Mouse (Mus musculus): ENCODE measurements around the gene Ppox. TPM values are rescaled to one million over a fixed set of nuclear protein-coding genes. Genes with fewer than 3 reads are reported as not detected.

Ppox gene
- polyA plus RNA-seq, 1 experiment from 2014 or later, result 45.0 TPM

GRCm38 (mm10) chr1:171272086-171272485 lies 8.9 kb downstream of the Ppox start:
- Histone ChIP-seq H3K36me3 (peaks cover 54% of the 10 kb centered on the region), H3K27ac (no peak overlapping the region), H3K27me3 (no peaks in the 10 kb centered on the region), H3K4me3 (peak overlapping the region; percentile 67; the same call in 1 of the 2 replicates), H3K9me3 (no peaks in the 10 kb centered on the region), H3K9ac (peak overlapping the region; percentile 24; the same call in 1 of the 2 replicates), H3K4me1 (replicated peaks) (peaks cover 26% of the 10 kb centered on the region), H3K4me2 (peak overlapping the region; percentile 83)
- 96% methylated on average over 3 of the region's 3 CpGs for WGBS
- no peak for ATAC-seq (ENCODE audit: low FRiP score)

GRCm38 (mm10) chr1:171271622-171272021 lies 9.4 kb downstream of the Ppox start:
- ATAC-seq (ENCODE audit: low FRiP score), result no peak
- H3K4me1 ChIP-seq (replicated peaks), result peaks cover 26% of the 10 kb centered on the region
- peaks cover 50% of the 10 kb centered on the region for H3K36me3 ChIP-seq
- peak overlapping the region; percentile 67; the same call in 1 of the 2 replicates for H3K4me3 ChIP-seq
- no peak overlapping the region for H3K27ac ChIP-seq
- H3K27me3 ChIP-seq, result no peaks in the 10 kb centered on the region
- peak overlapping the region; percentile 83 for H3K4me2 ChIP-seq
- peak overlapping the region; percentile 24; the same call in 1 of the 2 replicates for H3K9ac ChIP-seq
- 71% methylated on average over 10 of the region's 10 CpGs for WGBS
- no peaks in the 10 kb centered on the region for H3K9me3 ChIP-seq

- H3K4me3 ChIP-seq, result peak overlapping the region; percentile 67
- peaks cover 26% of the 10 kb centered on the region for H3K4me1 ChIP-seq (replicated peaks)
- H3K9ac ChIP-seq, result peak overlapping the region; percentile 85
- H3K4me2 ChIP-seq, result peak overlapping the region; percentile 83
- H3K9me3 ChIP-seq, result no peaks in the 10 kb centered on the region
- no peak for ATAC-seq (ENCODE audit: low FRiP score)
- 57% methylated on average over 9 of the region's 9 CpGs for WGBS
- peaks cover 45% of the 10 kb centered on the region for H3K36me3 ChIP-seq
- 0 out of 2 replicates have a peak overlapping the region, but pooled peaks have one; percentile 1 for H3K27ac ChIP-seq
- no peaks in the 10 kb centered on the region for H3K27me3 ChIP-seq
Measured at GRCm38 (mm10) chr1:171271196-171271595, 9.8 kb downstream of the Ppox start.

DNA sequence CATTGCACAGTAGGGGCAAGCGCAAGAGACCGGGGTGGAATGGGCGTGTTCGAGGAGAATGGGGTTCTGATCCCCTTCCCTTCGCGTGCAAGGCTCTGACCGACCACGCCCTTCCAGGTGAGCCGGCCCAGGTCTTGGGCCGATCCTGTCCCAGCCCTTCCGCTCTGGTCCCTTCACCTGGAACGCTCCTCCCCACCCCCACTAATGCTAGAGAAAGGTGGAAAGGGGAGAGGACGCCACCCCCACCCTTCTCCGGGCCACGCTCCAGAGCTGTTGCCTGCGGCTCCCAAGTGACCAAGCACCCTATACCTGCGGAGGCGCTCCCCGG lies 10.4 kb downstream of the Ppox start:
- Histone ChIP-seq H3K27me3 (no peaks in the 10 kb centered on the region), H3K36me3 (peaks cover 39% of the 10 kb centered on the region), H3K9ac (peak overlapping the region; percentile 85), H3K4me2 (peak overlapping the region; percentile 83), H3K4me1 (replicated peaks) (peaks cover 26% of the 10 kb centered on the region), H3K27ac (peak overlapping the region; percentile 58), H3K4me3 (peak overlapping the region; percentile 67), H3K9me3 (no peaks in the 10 kb centered on the region)
- ATAC-seq (ENCODE audit: low FRiP score), result peak; percentile 77
- 1% methylated on average over 19 of the region's 19 CpGs for WGBS

GRCm38 (mm10) chr1:171269848-171270572 lies 11.0 kb downstream of the Ppox start, which contains the start of gene B4galt3:
Gene B4galt3, plus strand, starts transcription at chr1:171270328.
- Histone ChIP-seq H3K4me1 (replicated peaks) (peaks cover 26% of the 10 kb centered on the region), H3K9ac (peak within 1 kb of the TSS; percentile 85), H3K36me3 (peaks cover 33% of the 10 kb centered on the region), H3K27me3 (no peaks in the 10 kb centered on the region), H3K27ac (peak within 1 kb of the TSS; percentile 58), H3K9me3 (no peaks in the 10 kb centered on the region), H3K4me2 (peak within 1 kb of the TSS; percentile 83), H3K4me3 (peak within 1 kb of the TSS; percentile 67)
- peak; percentile 96 for ATAC-seq (ENCODE audit: low FRiP score)
- 3% methylated on average over 35 of the region's 36 CpGs for WGBS

DNA sequence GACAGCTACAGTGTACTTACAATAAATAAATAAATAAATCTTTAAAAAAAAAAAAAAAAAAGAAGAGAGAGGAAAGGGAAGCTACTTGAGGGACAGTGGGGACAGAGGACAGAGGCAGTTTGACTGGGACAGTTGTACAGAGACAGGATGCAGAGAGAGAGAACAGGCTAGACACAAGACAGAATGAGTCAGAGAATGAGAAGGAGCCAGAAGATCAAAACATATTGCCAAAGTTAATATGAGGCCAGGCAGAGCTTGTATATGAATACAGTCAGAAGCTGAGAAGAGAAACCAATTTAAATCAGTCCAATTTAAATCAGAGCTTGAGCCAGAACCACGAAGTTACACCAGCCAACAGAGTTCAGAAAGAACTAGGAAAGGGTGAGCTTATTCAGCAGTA lies 12.6 kb downstream of the Ppox start:
- 74% methylated on average over 1 of the region's 1 CpGs for WGBS
- Histone ChIP-seq H3K4me2 (no peak overlapping the region), H3K9me3 (no peaks in the 10 kb centered on the region), H3K4me3 (no peak overlapping the region), H3K36me3 (peaks cover 17% of the 10 kb centered on the region), H3K9ac (no peak overlapping the region), H3K27me3 (no peaks in the 10 kb centered on the region), H3K27ac (no peak overlapping the region), H3K4me1 (replicated peaks) (peaks cover 31% of the 10 kb centered on the region)
- ATAC-seq (ENCODE audit: low FRiP score), result no peak

DNA sequence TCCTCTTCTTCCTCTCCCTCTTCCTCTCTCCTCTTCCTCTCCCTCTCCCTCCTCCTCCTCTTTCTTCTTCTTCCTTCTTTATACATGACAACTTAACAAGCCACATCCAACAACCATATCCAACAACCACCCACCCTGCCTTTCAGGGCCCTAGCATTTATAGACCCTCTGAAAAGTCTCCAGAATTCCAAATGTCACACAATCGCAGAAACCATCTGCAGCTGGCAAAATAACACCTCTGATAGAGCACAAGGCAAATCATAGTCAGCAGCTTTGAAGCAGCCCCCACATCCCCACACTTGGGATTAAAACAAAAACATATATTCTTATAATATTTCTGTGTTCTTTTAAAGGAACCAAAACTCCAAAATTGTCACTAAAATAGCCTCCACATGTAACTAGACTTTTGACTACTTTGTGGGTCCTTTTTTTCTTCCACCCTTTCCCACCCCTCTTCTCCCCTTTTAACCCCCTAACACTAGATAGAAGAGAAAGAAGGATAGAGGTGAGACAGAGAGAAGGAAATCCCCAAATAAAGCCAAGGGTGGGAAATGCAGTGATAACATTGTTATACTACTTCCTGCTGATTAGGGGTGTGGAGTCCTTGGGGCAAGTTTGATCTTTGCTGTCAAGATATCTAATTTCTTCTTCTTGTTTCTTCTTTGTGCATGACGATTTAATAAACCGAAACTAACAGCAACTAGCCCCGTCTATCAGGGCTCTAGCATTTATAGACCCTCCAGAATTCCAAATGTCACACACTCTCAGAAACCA lies 14.8 kb downstream of the Ppox start:
- ATAC-seq (ENCODE audit: low FRiP score), result no peak
- Histone ChIP-seq H3K9me3 (no peaks in the 10 kb centered on the region), H3K36me3 (no peaks in the 10 kb centered on the region), H3K27me3 (no peaks in the 10 kb centered on the region), H3K27ac (no peak overlapping the region), H3K4me1 (replicated peaks) (peaks cover 28% of the 10 kb centered on the region), H3K9ac (no peak overlapping the region), H3K4me2 (no peak overlapping the region), H3K4me3 (no peak overlapping the region)
- WGBS, result 81% methylated on average over 4 of the region's 4 CpGs

- H3K4me1 ChIP-seq (replicated peaks), result peaks cover 16% of the 10 kb centered on the region
- whole genome bisulfite sequencing, result 80% methylated on average over 3 of the region's 3 CpGs
- H3K9ac ChIP-seq, result no peak overlapping the region
- no peak overlapping the region for H3K4me3 ChIP-seq
- peak overlapping the region; percentile 58; the same call in 1 of the 2 replicates for H3K27ac ChIP-seq
- 0 out of 2 replicates have a peak, but pooled peaks cover 3% of the 10 kb centered on the region for H3K36me3 ChIP-seq
- H3K9me3 ChIP-seq, result no peaks in the 10 kb centered on the region
- peaks cover 3% of the 10 kb centered on the region; the same call in 1 of the 2 replicates for H3K27me3 ChIP-seq
- H3K4me2 ChIP-seq, result peak overlapping the region; percentile 54; the same call in 1 of the 2 replicates
- no peak; the same call in none of the 2 replicates for ATAC-seq (ENCODE audit: low FRiP score)
Measured at GRCm38 (mm10) chr1:171263666-171264461, 17.1 kb downstream of the Ppox start.

DNA sequence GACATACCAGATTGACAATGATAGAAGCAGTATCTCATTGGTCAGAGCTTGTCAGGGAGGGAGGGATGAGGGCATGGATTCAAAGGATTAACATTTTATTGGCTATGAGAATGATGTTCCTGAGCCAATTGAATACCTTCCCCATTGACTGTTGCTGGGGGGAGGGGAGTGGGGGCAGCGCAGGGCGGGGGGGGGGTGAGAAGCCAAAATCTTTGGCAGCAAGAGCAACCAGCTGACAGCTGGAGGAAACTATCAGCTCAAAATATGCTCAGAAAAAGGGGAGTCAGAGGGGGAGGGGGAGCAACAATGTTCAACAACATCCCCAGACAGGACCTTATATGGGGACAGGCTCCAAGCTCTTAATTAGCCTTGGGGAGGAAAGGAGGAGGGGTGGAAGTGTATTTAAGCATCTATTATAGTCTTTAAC lies 17.8 kb downstream of the Ppox start:
- Histone ChIP-seq H3K36me3 (0 out of 2 replicates have a peak, but pooled peaks cover 3% of the 10 kb centered on the region), H3K27me3 (peaks cover 3% of the 10 kb centered on the region; the same call in 1 of the 2 replicates), H3K4me2 (peak overlapping the region; percentile 54), H3K27ac (peak overlapping the region; percentile 58), H3K4me3 (peak overlapping the region; percentile 28; the same call in 1 of the 2 replicates), H3K9me3 (no peaks in the 10 kb centered on the region), H3K9ac (0 out of 2 replicates have a peak overlapping the region, but pooled peaks have one; percentile 64), H3K4me1 (replicated peaks) (peaks cover 16% of the 10 kb centered on the region)
- peak; percentile 89 for ATAC-seq (ENCODE audit: low FRiP score)
- WGBS, result 2% methylated on average over 2 of the region's 2 CpGs

GRCm38 (mm10) chr1:171262594-171263130 lies 18.3 kb downstream of the Ppox start:
- 0 out of 2 replicates have a peak, but pooled peaks cover 3% of the 10 kb centered on the region for H3K36me3 ChIP-seq
- peak overlapping the region; percentile 28 for H3K4me3 ChIP-seq
- H3K4me1 ChIP-seq (replicated peaks), result peaks cover 16% of the 10 kb centered on the region
- H3K27ac ChIP-seq, result peak overlapping the region; percentile 83
- peaks cover 3% of the 10 kb centered on the region; the same call in 1 of the 2 replicates for H3K27me3 ChIP-seq
- peak; percentile 70 for ATAC-seq (ENCODE audit: low FRiP score)
- peak overlapping the region; percentile 64 for H3K9ac ChIP-seq
- H3K4me2 ChIP-seq, result peak overlapping the region; percentile 54
- WGBS, result 5% methylated on average over 8 of the region's 8 CpGs
- no peaks in the 10 kb centered on the region for H3K9me3 ChIP-seq

GRCm38 (mm10) chr1:171260316-171260715 lies 20.7 kb downstream of the Ppox start:
- Histone ChIP-seq H3K36me3 (0 out of 2 replicates have a peak, but pooled peaks cover 3% of the 10 kb centered on the region), H3K4me3 (no peak overlapping the region), H3K4me2 (no peak overlapping the region), H3K4me1 (replicated peaks) (peaks cover 16% of the 10 kb centered on the region), H3K27ac (no peak overlapping the region), H3K9me3 (no peaks in the 10 kb centered on the region), H3K9ac (no peak overlapping the region), H3K27me3 (peaks cover 3% of the 10 kb centered on the region; the same call in 1 of the 2 replicates)
- no peak for ATAC-seq (ENCODE audit: low FRiP score)
- 75% methylated on average over 3 of the region's 3 CpGs for WGBS

Data from hindbrain, embryonic 13.5 days (tissue).